Mouse (Mus musculus) right cerebral cortex, adult 2 months (tissue): ENCODE data around the gene Zp1.
A peak's percentile ranks its signal among the peaks of the same experiment; 100 is the strongest.

Experiments
- DNase-seq, 2 experiments: peaks; one replicate each; pipeline ENCODE4 v3.0.0; 2021 to 2022; ENCODE audit warnings: low spot score in 2 of 2

Gene Zp1

GRCm38 (mm10) chr19:10920532-10920931 lies at the start of gene Zp1:
Zp1 (minus strand) TSS chr19:10920632.
- DNase-seq = no peak

GRCm38 (mm10) chr19:10968578-10968977 lies 48.1 kb upstream of the Zp1 start:
- no peak for DNase-seq

- no peak for DNase-seq
Measured at GRCm38 (mm10) chr19:10965721-10966120, 45.3 kb upstream of the Zp1 start.

- no peak for DNase-seq
Measured at GRCm38 (mm10) chr19:10959978-10960346, 39.5 kb upstream of the Zp1 start.

GRCm38 (mm10) chr19:10959085-10959977 lies 38.9 kb upstream of the Zp1 start:
- DNase-seq = peak; percentile 42 to 67

GRCm38 (mm10) chr19:10952021-10952939 lies 31.8 kb upstream of the Zp1 start:
- peak; percentile 52 to 54 for DNase-seq

- no peak for DNase-seq
Measured at GRCm38 (mm10) chr19:10949558-10949957, 29.1 kb upstream of the Zp1 start.

GRCm38 (mm10) chr19:10949112-10949511 lies 28.7 kb upstream of the Zp1 start, which contains the start of gene Ccdc86:
Ccdc86 (minus strand) TSS chr19:10949266.
- DNase-seq = peak; percentile 97 to 98

- DNase-seq = no peak
Measured at GRCm38 (mm10) chr19:10948416-10948815, 28.0 kb upstream of the Zp1 start.

GRCm38 (mm10) chr19:10947219-10947618 lies 26.8 kb upstream of the Zp1 start:
- no peak for DNase-seq

GRCm38 (mm10) chr19:10946506-10946905 lies 26.1 kb upstream of the Zp1 start:
- DNase-seq = no peak

- no peak for DNase-seq
Measured at GRCm38 (mm10) chr19:10943955-10944354, 23.5 kb upstream of the Zp1 start.

GRCm38 (mm10) chr19:10940801-10941457 lies 20.5 kb upstream of the Zp1 start:
- DNase-seq = peak in 1 of 2 experiments; percentile 15

GRCm38 (mm10) chr19:10940097-10940800 lies 19.8 kb upstream of the Zp1 start:
- DNase-seq = peak; percentile 77 to 80

- no peak for DNase-seq
Measured at GRCm38 (mm10) chr19:10938771-10939170, 18.3 kb upstream of the Zp1 start.

GRCm38 (mm10) chr19:10937110-10937563 lies 16.7 kb upstream of the Zp1 start, which contains the start of gene Ptgdr2:
Ptgdr2 (plus strand) TSS chr19:10937160.
- no peak for DNase-seq

GRCm38 (mm10) chr19:10936077-10936476 lies 15.6 kb upstream of the Zp1 start:
- DNase-seq = no peak

GRCm38 (mm10) chr19:10935029-10935428 lies 14.6 kb upstream of the Zp1 start:
- no peak for DNase-seq

GRCm38 (mm10) chr19:10930641-10931040 lies 10.2 kb upstream of the Zp1 start:
- no peak for DNase-seq

- DNase-seq = no peak
Measured at GRCm38 (mm10) chr19:10926666-10927065, 6.2 kb upstream of the Zp1 start.

GRCm38 (mm10) chr19:10926123-10926621 lies 5.7 kb upstream of the Zp1 start:
- DNase-seq = no peak
